Mouse (Mus musculus): ENCODE results near the gene Inca1.

Gene Inca1

GRCm38 (mm10) chr11:70652029-70652883 lies 47.7 kb downstream of the Inca1 start:
- DNase-seq, result no peak

GRCm38 (mm10) chr11:70651391-70651790 lies 48.6 kb downstream of the Inca1 start:
- DNase-seq, result no peak

GRCm38 (mm10) chr11:70650322-70651175 lies 49.4 kb downstream of the Inca1 start:
- DNase-seq, result no peak

GRCm38 (mm10) chr11:70649185-70649734 lies 50.7 kb downstream of the Inca1 start:
- no peak for DNase-seq

GRCm38 (mm10) chr11:70648512-70648911 lies 51.4 kb downstream of the Inca1 start:
- no peak for DNase-seq

- peak; percentile 48 for DNase-seq
Observed at GRCm38 (mm10) chr11:70647716-70648420, 52.1 kb downstream of the Inca1 start.

- peak; percentile 97 for DNase-seq
Observed at GRCm38 (mm10) chr11:70646691-70647650, 53.0 kb downstream of the Inca1 start, which contains the start of the genes Rnf167 and Slc25a11. TSS of gene Rnf167 (plus strand) at chr11:70647235. TSS of gene Slc25a11 (minus strand) at chr11:70647479.

GRCm38 (mm10) chr11:70646259-70646555 lies 53.7 kb downstream of the Inca1 start:
- peak; percentile 71 for DNase-seq

- DNase-seq, result no peak
Observed at GRCm38 (mm10) chr11:70645461-70646258, 54.3 kb downstream of the Inca1 start.

- DNase-seq, result no peak
Observed at GRCm38 (mm10) chr11:70644564-70645103, 55.3 kb downstream of the Inca1 start.

- no peak for DNase-seq
Observed at GRCm38 (mm10) chr11:70643051-70643450, 56.9 kb downstream of the Inca1 start.

- DNase-seq, result no peak
Observed at GRCm38 (mm10) chr11:70641241-70641640, 58.7 kb downstream of the Inca1 start.

- DNase-seq, result no peak
Observed at GRCm38 (mm10) chr11:70639976-70640375, 60.0 kb downstream of the Inca1 start.

GRCm38 (mm10) chr11:70638714-70639278 lies 61.2 kb downstream of the Inca1 start, which contains the start of gene Gp1ba:
TSS of gene Gp1ba (plus strand) at chr11:70639122.
- DNase-seq, result no peak

All from kidney, adult 11 months (tissue).